Mouse (Mus musculus): ENCODE results near the gene Phb2. TPM values are rescaled to one million over a fixed set of nuclear protein-coding genes. Genes with fewer than 3 reads are reported as not detected.

Gene Phb2
- total RNA-seq, 1 experiment from 2014 or later, result 138 TPM

DNA sequence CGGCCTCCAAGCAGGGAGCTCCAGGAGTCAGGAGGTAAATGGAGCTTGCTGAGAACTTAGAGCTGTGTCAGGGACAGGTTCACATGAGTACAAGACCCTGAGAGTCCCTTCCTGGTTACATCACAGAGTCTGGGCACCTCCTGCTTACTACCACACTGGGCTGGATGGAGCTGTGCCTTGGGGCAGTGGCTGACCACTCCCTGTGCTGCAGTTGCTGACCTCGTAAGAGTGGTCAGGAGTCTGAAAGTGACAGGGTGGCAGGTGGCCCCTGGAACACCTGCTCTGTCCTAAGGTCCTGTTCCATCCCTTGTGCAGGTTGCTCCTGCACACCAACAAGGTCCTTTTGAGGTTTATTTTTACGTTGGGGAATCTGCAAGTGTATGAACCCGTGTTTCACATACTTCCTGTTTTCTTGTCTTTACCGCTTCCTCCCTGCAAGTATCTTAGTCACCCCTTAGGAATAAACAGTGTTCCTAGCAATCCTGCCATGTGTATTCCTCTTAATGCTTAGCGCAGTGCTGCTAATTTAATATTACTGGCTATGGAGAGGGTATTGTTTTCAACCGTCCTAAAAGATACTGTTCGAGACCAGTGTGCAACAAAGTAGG, 23.9 kb upstream of the Phb2 start:
- ATAC-seq (replicated peaks; ENCODE audit: insufficient number of reproducible peaks, low FRiP score, low TSS enrichment, poor library complexity, severe bottlenecking), result peak; percentile 61

DNA sequence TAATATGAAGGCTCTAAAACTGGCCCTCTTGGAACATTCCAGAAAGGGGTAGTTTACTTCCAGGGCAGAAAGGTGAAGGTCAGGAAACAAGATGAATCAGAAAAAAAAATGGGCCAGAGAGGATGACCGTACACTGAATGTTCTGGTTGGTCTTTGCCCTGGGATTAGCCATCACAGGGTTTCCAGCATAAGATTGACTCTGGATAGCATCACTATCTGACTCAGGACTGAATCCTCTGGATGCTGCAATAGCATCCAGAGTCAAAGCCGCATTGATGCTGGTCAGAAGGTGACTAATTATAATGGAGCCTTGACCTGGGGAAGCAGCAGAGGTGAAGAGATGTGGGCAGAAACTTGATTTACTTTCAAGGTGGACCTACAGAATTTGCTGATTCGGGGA, 23.1 kb upstream of the Phb2 start:
- no peak for ATAC-seq (replicated peaks; ENCODE audit: insufficient number of reproducible peaks, low FRiP score, low TSS enrichment, poor library complexity, severe bottlenecking)

DNA sequence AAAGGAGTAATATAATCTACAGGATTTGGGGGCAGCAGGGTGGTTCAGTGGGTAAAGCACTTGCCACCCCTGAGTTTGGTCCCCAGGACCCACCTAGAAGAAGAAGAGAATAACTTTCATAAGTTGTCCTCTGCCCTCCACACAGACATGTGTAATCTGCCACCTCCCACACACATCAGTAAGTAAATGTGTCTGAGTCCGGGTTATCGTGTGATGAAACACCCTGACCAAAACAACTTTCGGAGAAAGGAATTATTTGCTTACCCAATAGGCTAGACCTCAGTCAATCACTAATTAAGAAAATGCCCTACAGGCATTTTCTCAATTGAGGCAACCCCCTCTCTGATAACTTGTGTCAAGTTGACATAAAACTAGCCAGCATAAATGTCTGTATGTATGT, 21.6 kb upstream of the Phb2 start:
- no peak for ATAC-seq (replicated peaks; ENCODE audit: insufficient number of reproducible peaks, low FRiP score, low TSS enrichment, poor library complexity, severe bottlenecking)

DNA sequence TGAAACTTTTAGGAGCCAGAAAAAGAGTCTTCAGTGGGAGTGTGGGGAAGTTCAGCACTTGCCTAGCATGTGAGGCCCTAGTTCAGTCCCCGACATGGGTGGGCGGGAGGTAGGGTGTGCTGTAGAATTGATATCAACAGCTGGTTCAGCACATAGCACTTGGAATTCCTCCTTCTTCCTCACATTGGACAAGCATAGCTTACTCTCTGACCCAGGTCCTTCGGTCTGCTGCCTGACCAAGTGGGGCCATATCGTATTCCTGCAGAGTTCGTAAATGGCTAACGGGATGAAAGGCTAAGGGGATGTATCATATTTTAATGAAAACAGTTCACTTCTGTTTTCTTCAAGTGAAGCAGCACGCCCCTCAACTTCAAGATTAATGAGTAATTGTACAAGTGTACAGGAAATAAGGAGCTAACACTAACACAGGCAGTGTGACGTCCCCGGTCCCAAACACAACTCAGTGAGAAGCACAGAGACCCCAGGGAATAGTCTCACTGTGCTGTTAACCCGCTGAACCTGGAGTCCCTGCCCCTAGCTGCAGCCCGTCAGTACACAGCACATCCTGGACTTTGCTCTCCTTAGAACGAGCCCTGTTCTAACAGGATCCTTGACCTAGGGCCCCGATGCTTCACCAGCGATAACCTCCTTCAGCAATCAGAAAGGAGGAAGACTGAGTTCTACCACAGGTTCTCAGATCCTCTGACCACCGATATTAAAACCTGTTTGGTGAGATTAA, 18.7 kb upstream of the Phb2 start:
- no peak for ATAC-seq (replicated peaks; ENCODE audit: insufficient number of reproducible peaks, low FRiP score, low TSS enrichment, poor library complexity, severe bottlenecking)

DNA sequence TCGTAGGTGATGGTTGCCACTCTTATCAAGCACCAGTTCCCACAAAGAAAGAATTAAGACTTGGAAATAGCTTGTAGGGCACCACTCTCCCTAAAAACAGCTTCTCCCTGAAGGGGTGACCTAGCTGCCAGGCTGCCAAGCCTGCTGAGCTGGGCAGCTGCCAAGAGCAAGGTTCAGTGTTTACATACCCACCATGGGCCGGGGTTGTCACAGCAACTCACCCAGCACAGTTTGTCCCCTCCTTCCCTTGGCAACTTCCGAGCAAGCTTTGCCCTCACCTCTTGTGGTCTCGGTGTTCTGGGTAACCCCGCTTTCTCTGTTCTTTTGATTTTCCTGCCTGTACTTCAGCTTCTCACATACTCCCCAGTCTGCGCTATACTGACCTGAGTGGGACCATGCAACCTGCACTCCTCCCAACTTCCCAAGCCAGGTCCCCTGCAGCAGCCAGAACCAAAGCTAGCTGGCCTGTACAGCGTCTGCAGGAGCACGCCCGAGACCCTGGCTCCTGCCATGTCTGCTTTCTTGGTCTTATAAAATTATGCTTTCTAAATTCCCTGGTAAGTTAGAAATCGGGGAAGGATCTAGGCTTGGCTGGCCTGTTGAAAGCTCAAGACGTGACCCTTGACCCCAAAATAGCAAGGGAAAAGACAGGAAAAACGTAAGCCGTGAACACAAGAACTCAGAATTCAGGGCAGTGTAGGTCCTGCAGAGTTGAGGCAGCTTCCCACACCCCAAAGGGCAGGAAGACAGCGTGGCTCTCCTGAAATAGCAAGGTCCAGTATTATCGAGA, 17.8 kb upstream of the Phb2 start:
- ATAC-seq (replicated peaks; ENCODE audit: insufficient number of reproducible peaks, low FRiP score, low TSS enrichment, poor library complexity, severe bottlenecking), result no peak

DNA sequence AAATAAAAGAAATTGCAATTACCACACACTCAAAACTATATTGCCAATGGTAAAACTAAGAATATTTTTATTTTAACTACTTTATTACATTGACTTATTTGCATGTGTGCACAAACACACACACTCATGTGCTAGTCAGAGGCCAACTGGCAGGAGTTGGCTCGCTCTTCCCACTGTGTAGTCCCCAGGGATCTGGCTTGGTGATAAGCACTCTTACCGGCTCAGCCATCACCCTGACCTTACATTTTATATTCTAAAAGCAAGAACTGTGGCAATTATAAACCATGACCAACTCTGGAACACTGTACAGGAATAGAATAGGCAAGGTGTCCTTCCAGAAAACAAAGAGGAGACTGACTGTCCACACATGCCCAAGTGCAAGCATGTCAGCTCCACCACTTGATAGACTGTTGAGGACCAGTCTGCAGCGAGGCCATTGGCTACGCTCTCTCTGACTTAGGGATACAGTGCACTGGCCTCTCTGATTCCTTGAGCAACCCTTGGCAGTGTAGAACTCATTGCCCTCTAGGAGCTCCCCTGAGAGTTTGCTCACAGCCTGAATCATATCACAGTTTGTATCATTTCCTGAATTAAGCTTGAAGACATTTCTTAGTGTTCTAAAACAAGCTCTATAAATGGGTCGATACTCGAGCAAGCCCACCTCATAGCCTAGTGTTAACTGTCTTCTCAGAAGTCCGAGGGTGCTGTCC, 15.5 kb upstream of the Phb2 start:
- ATAC-seq (replicated peaks; ENCODE audit: insufficient number of reproducible peaks, low FRiP score, low TSS enrichment, poor library complexity, severe bottlenecking), result no peak

DNA sequence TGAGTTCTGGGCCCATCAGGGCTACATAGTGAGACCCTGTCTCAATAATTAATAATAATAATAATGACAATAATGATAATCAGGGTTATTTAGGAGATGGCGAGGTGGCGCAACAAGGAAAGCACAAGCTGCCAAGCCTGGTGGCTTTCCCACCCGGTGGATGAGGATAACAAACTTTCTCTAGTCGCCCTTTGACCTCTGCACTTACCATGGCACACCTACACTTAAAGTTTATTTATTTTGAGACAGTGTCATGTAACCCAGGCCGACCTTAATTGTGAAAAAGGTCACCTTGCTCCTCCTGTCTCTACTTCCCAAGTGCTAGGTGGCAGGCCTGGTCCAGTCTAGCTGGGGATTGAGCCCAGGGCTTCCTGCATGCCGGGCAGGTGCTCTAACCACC, 13.4 kb upstream of the Phb2 start:
- no peak for ATAC-seq (replicated peaks; ENCODE audit: insufficient number of reproducible peaks, low FRiP score, low TSS enrichment, poor library complexity, severe bottlenecking)

DNA sequence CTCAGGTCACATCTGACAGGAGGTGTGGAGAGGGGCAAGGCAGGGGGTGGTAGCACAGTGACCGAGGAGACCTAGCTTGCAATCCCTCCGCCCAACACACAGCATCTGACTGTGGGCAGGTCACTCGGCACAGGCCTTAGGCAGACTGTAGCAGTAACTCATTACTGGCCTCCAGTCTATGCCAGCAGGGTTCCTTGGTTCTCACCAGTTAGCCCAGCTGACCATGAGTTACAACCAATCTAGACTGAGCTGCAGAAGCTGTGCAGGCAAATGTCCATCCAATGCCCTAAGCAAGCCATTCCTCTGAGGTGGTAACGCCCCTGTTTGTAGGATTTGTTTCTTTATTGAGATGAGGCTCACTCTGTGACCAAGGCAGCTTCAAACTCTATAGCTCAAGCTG, 12.8 kb upstream of the Phb2 start:
- ATAC-seq (replicated peaks; ENCODE audit: insufficient number of reproducible peaks, low FRiP score, low TSS enrichment, poor library complexity, severe bottlenecking), result no peak

DNA sequence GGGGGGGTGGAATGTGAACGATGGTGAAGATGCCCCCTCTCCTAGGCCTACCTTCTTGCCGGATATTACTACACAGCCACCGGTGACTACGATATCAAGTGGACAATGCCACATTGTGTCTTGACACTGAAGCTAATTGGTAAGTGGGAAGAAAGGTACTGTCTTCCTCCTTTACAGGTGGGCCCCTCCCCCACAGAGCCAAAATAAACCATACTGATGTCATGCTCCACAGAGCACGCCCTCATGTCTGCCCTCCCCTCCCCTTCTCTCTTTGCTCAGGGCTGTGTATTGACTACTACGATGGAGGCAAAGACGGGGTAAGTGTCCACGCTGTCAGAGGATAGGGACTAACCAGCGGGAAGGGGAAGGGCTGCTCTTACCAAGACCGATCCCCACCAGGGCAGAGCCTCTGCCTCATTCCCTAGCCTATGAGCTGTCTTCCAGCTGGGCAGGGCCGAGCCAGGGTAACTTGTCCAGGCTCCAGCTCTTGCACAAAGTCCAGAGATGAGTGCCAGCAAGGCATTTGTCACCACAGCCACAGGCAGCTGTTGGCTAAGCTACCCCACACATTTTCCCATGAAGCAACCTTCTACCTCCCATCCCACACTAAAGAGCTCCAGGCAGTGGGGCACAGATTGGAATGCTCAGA, 12.1 kb upstream of the Phb2 start:
- ATAC-seq (replicated peaks; ENCODE audit: insufficient number of reproducible peaks, low FRiP score, low TSS enrichment, poor library complexity, severe bottlenecking), result no peak

DNA sequence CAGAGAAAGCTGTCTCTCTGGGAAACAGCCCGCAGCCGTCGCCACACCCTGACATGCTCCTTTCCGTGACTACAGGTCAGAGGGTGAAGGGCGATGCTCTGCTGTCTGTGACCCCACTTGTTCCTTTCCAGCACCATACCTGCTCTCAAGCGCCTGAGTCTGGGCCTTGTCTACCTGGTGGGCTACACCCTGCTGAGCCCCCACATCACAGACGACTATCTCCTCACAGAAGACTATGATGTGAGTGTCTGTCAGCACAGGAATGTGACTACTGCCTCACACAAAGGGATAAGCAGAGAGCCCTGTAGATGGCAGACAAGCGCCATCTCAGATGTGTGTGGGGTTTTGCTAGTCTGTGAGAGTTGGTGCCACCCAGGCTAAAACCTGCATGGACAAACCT, 10.8 kb upstream of the Phb2 start:
- ATAC-seq (replicated peaks; ENCODE audit: insufficient number of reproducible peaks, low FRiP score, low TSS enrichment, poor library complexity, severe bottlenecking), result no peak

DNA sequence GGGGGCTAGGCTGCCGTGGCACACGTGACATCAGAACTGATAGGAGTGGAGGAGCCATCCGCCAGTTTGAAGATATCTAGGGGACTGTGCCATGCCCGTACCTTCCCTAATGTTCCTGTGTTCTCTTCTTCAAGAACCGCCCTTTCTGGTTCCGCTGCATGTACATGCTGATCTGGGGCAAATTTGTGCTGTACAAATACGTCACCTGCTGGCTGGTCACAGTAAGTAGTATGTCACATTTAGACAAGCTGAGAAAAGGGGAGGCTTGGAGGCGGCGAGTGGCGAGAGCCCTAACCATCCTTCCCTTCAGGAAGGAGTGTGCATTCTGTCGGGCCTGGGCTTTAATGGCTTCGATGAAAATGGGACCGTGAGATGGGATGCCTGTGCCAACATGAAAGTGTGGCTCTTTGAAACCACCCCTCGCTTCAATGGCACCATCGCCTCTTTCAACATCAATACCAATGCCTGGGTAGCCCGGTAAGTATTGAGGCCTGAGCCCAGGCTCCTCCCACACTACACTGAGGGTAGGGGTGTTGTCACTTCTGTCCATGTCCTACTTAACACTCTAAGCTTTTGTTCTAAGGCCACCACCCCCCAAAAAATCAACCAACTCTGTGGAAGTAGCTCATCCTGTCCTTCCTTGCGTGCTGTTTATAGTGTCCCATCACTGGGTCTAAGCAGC, 9.9 kb upstream of the Phb2 start:
- no peak for ATAC-seq (replicated peaks; ENCODE audit: insufficient number of reproducible peaks, low FRiP score, low TSS enrichment, poor library complexity, severe bottlenecking)

DNA sequence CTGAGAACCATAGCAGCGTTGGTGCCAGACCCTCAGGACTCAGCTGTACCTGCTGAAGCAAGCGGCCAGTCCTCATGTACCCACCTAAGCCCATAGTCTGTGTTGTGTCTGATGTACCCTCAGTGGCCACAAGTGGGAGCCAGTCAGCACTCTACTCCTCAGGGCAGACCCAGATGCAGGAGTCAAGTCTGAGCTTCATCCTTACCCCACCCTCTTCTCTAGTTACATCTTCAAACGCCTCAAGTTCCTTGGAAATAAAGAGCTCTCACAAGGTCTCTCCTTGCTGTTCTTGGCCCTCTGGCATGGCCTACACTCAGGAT, 9.4 kb upstream of the Phb2 start:
- peak; percentile 76 for ATAC-seq (replicated peaks; ENCODE audit: insufficient number of reproducible peaks, low FRiP score, low TSS enrichment, poor library complexity, severe bottlenecking)

DNA sequence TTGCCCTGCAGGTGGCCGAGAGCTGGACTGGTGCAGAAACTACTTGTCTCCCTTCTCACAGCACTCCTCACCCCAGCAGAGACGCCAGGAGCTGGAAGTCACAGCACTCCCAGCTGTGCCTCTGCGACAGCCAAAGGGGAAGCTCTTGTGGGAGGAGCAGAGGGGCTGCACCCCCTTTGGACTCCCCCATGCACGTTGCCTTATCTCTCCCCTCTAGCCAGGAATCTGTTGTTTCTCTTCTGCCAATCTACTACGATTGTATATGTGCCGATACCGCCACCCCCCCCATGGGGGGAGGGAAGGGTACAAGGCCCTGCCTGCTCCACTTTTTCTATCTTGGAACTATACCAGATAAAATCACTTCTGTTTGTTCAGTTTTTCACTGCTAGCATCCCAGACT, 8.3 kb upstream of the Phb2 start:
- no peak for ATAC-seq (replicated peaks; ENCODE audit: insufficient number of reproducible peaks, low FRiP score, low TSS enrichment, poor library complexity, severe bottlenecking)

DNA sequence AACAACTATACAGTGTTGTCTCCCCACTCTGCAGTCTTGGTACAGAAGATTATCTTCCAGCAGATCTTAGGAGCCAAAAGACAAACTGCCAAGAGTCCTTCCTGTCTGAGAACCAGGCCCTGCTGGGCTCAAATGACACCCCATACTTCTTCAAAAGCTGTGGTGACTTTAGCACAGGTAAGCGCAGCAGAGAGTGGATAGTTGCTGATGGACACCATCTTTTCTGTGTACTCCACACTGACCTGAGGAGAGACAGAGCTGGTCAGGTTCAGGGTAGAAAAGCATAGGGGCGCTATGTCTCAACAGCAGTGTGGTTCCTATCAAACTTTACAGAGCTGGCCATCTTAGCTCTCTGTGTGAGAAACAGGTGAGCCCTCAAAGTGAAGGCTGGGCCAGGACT, 7.7 kb upstream of the Phb2 start:
- no peak for ATAC-seq (replicated peaks; ENCODE audit: insufficient number of reproducible peaks, low FRiP score, low TSS enrichment, poor library complexity, severe bottlenecking)

DNA sequence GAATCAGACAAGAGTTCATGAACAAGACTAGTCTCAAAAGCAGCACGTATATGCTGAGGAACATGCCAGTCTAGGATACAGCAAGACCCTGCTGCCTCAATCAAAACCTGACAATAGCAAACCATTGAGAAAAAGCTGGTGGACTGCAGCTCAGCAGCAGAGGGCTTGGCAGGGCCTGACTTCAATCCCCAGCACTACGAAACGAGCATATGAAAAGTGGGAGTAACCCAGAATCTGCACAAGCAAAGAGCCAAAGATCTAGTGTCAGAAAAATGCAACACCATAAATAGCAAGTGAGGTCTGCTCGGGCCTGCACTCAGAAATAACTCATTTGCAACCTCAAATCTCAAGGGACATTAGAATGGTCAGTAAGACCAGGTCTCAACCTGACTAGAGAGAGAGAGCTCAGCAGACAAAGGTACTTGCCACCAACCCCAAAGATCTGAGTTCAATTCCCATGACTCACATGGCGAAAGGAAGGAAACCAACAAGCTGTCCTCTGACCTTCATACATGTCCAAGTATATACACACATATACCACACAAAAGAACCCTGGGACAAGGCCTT, 6.0 kb upstream of the Phb2 start:
- ATAC-seq (replicated peaks; ENCODE audit: insufficient number of reproducible peaks, low FRiP score, low TSS enrichment, poor library complexity, severe bottlenecking), result no peak

DNA sequence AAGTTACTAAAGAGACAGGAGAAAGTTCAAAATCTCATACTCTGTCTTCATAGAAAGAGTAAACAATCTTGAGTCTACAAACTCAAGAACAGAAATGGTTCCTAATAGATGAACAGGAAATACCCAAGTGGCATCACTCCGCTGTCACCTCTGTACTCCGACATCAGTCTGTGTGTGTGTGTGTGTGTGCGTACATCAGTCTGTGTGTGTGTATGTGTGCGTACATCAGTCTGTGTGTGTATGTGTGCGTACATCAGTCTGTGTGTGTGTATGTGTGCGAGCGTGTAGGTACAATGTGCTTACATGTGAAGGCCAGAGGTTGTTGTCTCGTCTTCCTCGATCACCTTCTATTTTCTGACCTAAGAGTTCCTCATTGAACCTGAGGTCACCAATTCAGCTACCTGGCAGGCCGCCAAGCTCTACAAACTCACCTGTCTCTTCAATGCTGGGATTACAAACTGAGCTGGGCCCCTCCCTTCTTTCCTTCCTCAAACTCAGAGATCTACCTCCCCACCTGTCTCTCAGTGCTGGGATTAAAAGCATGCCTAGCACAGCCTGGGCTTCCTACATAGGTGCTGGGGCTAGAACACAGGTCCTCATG, 3.7 kb upstream of the Phb2 start:
- ATAC-seq (replicated peaks; ENCODE audit: insufficient number of reproducible peaks, low FRiP score, low TSS enrichment, poor library complexity, severe bottlenecking), result no peak

DNA sequence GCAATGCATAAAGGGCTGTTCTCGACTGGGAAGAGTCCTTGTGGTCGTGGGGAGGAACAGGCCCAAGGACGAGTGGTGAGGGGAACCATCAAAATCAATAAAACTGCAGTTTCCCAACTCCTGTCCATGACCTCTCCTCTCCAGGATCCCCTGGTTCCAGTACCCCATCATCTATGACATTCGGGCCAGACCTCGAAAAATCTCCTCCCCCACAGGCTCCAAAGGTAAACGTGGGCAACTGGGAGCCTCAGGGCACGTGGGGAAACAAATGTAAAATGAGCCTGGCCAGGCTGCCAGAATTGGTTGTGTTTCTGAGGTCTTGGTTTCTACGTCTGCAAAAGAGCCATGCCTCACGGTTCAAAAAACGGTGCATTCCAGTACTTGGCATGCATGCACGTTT, 782 bp downstream of the Phb2 start:
- ATAC-seq (replicated peaks; ENCODE audit: insufficient number of reproducible peaks, low FRiP score, low TSS enrichment, poor library complexity, severe bottlenecking), result no peak
